Mouse (Mus musculus) c-Kit-positive CD71-positive TER-119-positive erythroid progenitor cells, embryonic 14.5 days (primary cell): ENCODE results near the gene Gpat2.

Experiments
- DNase-seq: peaks from one replicate; pipeline ENCODE4 v3.0.0-alpha.2; 2013; ENCODE audit warnings: low spot score

The Gpat2 gene

DNA sequence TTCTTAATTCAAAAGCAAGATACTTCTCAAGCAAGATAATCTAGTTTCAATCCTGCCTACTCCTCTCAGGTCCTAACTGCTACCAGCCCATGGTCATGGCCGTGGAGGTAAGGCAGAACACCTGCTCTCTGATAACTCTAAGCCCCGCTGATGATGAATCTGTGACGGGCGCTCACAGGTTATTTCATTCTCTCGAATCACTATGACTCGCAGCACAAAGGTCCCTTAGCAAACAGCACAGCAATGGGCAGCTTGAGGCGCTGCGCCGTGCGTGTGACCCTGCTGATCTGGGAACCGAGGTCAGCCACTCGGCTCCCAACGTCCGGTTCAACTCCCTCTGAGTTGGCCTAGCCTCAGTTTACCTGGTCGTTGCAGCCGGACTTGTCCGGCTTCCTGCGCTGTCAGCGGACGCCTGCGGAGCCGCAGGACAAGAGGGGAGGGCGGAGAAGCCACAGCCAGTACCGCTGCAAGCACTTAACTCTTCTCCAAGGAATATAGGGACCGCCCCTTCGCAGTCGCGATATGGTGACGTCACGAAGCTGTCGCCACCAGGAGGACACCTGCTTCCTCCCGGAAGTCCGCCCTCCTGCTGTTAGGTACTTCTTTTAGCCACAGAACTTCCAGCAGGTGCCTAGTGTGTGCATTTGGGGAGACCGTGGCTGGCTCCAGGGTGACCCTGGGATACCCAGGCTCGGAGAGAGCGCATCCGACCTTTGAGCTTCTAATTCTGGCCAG, 19.2 kb downstream of the Gpat2 start, which contains the start of gene Fahd2a:
Gene Fahd2a (minus strand): TSS at position 511 of the 735 bp plus-strand sequence.
- DNase-seq: peak; percentile 93

DNA sequence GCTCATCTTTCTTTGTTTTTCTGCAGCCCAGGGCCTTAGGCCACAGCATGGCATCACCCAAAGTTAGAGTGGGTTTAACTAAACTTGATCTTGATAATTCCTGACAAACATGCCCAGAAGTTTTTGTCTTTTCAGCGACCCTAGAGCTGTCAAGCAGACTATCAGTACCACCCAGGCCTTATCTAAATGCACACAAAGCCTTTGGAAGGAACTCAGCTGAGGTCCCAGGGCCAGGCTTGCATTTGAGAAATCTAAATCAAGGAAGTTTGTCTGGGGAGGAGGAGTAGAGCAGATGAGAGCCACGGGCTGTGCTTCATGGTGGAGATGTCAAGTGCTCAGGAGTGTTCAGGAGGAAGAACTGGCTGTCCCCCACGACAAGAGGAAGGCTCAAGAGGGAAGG, 21.8 kb downstream of the Gpat2 start:
- DNase-seq: no peak

DNA sequence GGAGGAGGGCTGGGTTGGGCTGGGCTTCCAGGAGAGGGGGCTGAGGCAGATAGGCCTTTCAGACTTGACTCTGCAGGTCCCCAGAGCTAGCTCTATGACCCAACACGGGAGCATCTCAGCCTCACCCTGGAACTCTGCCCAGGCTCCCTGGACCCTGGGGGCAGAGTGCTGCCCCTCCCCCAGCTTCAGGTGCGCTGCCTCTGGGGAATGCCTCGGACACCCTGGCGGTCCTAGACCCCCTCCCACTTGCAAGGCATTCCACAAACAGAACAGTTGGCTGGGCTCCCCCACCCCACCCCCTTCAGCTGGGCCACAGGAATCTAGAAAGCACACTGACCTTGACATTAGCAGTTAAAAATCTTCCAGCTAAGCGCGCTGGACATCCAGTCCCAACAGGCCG, 24.7 kb downstream of the Gpat2 start:
- DNase-seq: no peak

- peak; percentile 71 for DNase-seq
Measured at GRCm38 (mm10) chr2:127451748-127452147, 26.7 kb downstream of the Gpat2 start.

GRCm38 (mm10) chr2:127453141-127453540, 28.1 kb downstream of the Gpat2 start:
- DNase-seq: no peak

- DNase-seq: peak; percentile 79
Measured at GRCm38 (mm10) chr2:127453764-127454163, 28.8 kb downstream of the Gpat2 start.

GRCm38 (mm10) chr2:127459341-127459740, 34.3 kb downstream of the Gpat2 start:
- no peak for DNase-seq

DNA sequence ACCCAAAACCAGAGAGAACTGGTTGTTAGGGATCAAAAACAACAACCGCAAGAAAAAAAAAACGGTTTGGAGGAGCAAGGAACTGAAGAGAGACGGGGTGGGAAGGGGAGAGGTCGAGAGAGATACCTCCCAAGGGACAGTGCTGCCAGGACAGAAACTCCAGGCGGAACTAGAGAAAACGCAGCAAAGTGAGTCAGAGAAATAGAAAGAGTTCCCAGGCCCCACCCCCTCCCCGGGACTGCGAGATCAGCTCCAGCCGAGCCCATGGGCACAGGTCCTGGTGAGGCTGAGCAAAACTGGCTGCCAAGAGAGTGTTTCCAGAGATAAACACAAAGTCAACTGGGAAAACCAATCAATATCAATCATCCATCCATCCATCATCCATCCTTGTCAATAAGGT, 36.4 kb downstream of the Gpat2 start:
- DNase-seq: no peak

- DNase-seq: peak; percentile 58
Measured at GRCm38 (mm10) chr2:127462314-127462713, 37.3 kb downstream of the Gpat2 start.

GRCm38 (mm10) chr2:127470183-127470582, 45.2 kb downstream of the Gpat2 start:
- no peak for DNase-seq

GRCm38 (mm10) chr2:127470661-127471060, 45.7 kb downstream of the Gpat2 start:
- DNase-seq: no peak

DNA sequence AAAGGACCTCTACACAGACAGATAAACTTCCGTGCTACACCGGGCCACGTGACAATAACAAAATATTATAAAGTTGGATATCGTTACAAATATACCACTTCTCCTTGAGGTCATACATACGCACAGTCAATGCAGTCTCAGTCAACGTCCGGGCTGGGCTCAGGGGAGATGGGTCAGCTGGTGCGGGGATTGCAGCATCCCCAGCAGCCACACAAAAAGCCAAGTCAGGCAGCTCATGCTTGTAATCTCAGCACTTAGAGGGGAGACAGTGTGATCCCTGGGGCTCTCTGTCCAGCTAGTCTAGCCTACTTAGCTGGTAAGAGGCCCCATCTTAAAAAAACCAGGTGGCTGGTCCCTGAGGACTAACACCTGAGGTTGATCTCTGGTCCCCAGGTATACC, 46.3 kb downstream of the Gpat2 start:
- DNase-seq: no peak

DNA sequence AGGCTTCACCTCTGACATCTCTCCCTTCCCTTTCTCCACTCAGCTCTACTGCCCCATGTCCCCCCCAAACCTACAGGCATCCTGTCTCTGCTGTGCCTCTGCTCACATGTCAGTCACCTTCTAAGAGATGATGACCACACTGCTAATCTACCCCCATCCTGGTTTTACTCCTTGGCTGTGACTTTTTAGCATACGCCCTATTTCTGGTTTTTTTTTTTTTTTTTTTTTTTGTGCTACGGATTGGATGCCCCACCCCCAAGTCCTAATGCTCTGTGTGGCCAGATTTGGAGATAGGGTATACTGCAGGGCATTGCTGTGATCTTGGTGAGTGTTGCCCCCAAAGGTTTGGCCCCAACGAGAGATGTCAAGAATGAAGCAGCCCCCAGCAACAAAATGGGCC, 47.3 kb downstream of the Gpat2 start:
- DNase-seq: no peak

DNA sequence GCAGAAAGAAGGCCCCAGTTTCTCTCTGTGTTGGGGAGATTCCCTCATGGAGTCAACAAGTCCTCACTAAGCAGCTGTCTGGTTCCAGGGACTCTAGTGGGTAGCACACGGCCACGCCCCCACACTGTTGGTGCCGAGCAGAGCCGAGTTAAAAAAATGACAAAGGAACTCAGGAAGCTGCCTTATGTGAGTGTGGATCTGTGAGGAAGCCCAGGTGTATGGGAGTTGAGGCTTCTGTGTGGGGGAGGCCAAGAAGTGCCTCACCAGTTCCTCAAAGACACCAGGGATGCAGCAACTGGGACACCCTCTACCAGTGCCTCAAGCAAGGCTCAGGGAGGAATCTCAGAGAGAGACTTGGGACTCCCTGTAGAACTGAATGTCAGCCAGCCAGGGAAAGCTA, 54.2 kb downstream of the Gpat2 start:
- no peak for DNase-seq

- no peak for DNase-seq
Measured at GRCm38 (mm10) chr2:127479763-127480162, 54.8 kb downstream of the Gpat2 start.

DNA sequence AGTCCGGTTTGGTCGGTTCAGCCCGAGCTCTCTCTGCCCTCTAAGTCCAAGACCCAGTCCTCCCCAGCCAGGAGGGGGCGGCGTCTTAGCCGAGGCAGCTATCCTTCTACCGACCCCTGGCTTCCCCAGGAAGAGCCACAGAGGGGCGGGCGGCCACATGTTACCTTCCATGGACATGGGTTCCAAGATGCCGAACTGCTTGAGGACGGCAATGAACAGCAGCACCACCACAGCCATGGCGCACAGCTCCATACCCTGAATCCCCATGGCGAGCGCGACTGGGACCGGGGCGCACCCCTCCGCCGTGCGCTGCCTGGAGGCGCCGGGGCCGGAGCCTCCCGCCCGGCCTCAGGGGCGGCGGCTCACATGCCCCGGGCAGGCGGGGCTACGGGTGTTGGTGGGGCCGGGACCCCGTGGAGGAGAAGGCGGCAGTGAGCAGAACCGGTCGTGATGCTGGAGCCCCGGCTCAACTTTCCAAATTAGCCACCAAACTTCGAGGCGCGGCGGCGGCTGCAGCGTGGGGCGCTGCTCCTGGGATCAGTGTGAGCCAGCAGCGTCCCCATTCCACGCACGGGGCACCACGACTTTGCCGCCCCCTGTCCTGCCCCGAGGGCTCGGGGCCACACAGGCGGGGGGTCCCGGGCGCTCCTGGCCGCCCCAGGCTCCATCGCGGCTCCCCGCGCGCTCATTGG, 57.0 kb downstream of the Gpat2 start:
- no peak for DNase-seq

DNA sequence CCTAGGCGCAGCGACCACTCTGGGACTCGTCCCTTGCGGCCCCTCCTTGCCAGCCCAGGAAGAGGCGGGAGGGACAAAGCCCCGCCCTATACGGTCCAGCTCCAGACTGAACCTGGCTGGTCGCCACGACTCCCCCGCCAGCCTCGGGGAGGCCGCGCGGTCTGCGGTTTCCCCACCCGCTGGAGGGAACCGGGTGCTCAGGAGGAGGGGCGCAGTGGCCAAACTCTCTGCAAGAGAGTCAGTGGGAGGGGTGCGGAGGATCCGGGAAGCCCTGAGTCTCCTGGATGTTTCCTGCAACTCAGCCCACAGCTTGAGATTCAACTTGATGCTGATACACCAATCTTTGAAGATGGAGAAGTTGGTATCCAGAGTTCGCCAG, 57.5 kb downstream of the Gpat2 start:
- no peak for DNase-seq

DNA sequence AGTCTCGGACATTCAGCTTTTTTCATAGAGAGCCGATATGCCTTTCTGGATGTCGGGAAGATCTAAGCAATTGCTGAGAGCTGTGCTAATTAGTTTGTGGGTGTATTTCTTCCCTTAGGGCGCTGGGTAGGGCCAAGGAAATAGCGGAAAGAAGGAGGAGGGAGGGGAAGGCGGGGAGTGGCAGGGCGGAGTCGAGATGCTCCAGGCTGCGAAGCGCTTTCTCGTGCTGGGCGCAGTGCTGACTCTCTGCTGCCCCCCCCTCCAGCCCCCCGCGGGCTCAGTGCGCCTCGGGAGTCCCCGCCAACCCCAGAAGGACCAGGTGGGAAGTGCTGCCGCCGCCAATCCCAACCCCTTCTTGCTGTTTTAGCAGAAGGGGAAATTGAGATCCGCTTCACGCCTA, 58.0 kb downstream of the Gpat2 start:
- no peak for DNase-seq

- no peak for DNase-seq
Measured at GRCm38 (mm10) chr2:127484476-127485170, 59.6 kb downstream of the Gpat2 start.
